Mouse (Mus musculus) retina, adult 2 months (tissue): Measurements from ENCODE around the gene Abcg5.

ENCODE experiments used
- DNase-seq: peaks from one replicate; pipeline ENCODE4 v3.0.0-alpha.2; 2012; ENCODE audit warnings: low read depth, low spot score

Gene Abcg5

GRCm38 (mm10) chr17:84645119-84645518, 37.7 kb downstream of the Abcg5 start:
- no peak for DNase-seq

GRCm38 (mm10) chr17:84644292-84645050, 38.3 kb downstream of the Abcg5 start:
- DNase-seq = no peak

- no peak for DNase-seq
Observed at GRCm38 (mm10) chr17:84642324-84642723, 40.5 kb downstream of the Abcg5 start.

DNA sequence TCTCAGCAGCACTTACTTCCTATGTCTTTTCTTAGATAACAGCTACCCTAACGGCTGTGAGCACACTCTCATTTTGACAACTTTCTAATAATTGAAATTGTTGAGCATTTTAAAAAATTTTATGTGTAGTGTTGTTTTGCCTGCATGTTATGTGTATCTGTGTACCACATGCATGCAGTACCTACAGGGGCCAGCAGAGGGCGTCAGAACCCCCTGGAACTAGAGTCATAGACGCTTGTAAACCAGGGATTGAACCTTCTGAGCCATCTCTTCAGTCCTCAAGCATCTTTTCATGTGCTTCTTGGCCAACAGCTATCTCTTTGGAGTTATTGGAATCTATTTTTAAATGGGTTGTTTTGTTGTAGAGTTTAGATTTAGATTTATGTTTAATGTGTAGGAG, 40.9 kb downstream of the Abcg5 start:
- no peak for DNase-seq

DNA sequence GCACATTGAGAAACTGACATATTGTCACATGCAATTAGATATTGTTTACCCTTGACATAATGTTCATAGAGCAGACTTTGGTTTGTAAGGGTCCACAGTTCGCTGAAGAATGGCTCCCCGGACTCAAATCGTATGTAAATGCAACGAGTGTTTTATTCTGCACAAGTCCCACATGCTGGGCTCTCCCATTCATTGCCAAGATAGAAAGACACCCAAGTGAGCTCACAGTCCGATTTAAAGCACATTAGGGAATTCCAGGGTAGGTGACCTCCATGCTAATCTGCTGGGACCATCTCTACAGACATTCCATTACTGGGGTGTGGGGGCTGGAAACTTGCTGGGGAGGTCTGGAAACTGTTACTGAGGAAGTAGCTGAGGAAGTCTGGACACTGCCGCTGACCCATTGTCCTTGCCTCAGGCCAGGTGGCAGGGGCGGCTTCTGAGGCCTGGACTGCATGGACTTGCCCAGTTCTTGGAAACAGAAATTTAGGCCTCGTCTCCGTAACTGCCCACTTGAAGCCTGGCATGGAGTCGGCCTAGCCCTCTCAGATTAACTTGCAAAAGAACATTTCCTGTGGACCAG, 42.9 kb downstream of the Abcg5 start:
- DNase-seq = no peak

DNA sequence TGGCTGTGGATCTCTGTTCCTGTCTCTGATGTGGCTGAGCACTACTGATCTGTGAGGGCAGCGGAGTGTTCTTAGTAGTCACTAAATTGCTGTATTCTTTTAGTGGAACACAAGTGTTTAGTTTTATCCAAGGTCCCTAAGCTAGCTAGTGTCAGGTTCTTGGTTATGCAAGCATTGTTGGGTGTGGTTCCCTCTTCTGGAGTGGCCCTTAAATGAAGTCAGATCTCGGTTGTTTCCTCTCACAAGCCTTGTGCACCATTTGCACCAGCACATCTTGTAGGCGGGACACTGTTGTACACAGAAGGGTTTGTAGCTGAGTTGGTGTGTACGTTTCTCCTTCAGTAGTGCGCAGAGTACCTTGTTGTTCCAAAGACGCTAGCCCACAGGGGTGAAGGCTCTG, 44.8 kb downstream of the Abcg5 start:
- no peak for DNase-seq

- DNase-seq = no peak
Observed at GRCm38 (mm10) chr17:84636328-84636727, 46.5 kb downstream of the Abcg5 start.

DNA sequence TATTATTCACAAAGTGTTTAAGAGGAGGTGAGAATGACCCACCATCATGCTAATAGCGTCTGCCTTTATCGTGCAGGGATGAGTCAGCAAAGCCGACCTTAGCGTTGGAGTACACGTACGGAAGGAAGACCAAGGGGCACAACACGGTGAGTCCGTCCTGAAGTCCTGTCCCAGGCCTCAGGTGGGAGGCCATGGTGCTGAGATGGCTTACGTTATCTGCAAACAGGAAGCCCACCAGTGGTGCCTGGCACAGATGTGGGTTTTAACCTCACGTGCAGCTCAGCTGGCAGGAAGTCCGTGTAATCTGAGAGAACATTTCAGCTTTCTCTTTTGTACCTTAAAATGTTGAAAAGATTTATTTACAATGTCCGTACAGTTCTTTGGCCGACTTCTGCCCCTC, 49.4 kb downstream of the Abcg5 start:
- DNase-seq = no peak

- DNase-seq = no peak
Observed at GRCm38 (mm10) chr17:84631836-84632235, 51.0 kb downstream of the Abcg5 start.

GRCm38 (mm10) chr17:84628611-84629010, 54.2 kb downstream of the Abcg5 start:
- no peak for DNase-seq

GRCm38 (mm10) chr17:84627721-84628120, 55.1 kb downstream of the Abcg5 start:
- no peak for DNase-seq

- peak; percentile 4 for DNase-seq
Observed at GRCm38 (mm10) chr17:84626857-84627305, 55.9 kb downstream of the Abcg5 start.

DNA sequence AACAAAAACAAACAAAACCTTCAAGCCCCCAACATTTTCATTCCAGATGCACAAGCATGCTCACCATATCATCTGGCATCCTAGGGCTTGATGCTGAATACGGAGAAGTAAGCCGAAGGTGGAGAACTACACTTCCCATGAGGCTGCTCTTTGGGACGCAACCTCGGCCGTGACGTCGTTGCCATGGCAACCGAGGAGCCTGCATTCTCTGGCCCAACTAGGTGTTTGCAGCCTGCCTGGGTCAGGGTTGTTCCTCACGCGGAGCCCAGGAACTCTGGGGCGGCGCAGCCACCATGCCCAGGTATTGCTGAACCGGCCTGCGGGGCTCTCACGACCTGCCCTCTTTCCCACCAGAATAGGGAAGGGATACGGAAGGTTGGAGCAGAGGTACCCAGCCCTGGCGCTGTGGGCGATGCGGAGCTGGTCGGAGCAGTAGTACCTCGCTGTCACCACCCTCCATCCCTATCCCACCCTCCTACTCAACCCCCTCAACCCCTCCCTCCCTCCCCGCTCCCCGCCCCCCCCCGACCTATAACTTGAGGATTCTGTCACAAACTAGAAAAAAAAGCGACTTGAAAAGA, 56.4 kb downstream of the Abcg5 start, which contains the start of gene Dync2li1:
TSS of gene Dync2li1 (plus strand) at position 221 of the 581 bp plus-strand sequence.
- peak; percentile 93 for DNase-seq

DNA sequence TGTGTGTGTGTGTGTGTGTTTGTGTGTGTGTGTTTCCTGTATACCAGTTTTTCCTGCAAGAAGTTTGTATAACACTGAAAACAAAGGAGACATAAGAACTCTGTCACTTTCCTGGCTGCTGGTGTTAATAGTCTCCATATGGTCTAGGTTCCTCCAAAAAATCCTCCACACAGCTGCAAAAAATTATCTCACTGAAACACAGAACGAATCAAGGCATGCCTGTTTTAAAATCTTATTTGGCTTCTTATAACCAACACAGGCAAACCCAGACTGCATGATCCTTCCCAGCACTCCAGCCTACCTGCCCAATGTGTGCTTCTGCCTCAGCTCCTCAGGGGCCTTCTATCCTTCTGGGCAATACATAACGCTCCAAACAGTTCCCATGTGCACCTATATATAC, 59.9 kb downstream of the Abcg5 start:
- DNase-seq = no peak

- no peak for DNase-seq
Observed at GRCm38 (mm10) chr17:84622028-84622427, 60.8 kb downstream of the Abcg5 start.

- no peak for DNase-seq
Observed at GRCm38 (mm10) chr17:84621209-84621608, 61.6 kb downstream of the Abcg5 start.

- DNase-seq = no peak
Observed at GRCm38 (mm10) chr17:84620610-84621009, 62.2 kb downstream of the Abcg5 start.

DNA sequence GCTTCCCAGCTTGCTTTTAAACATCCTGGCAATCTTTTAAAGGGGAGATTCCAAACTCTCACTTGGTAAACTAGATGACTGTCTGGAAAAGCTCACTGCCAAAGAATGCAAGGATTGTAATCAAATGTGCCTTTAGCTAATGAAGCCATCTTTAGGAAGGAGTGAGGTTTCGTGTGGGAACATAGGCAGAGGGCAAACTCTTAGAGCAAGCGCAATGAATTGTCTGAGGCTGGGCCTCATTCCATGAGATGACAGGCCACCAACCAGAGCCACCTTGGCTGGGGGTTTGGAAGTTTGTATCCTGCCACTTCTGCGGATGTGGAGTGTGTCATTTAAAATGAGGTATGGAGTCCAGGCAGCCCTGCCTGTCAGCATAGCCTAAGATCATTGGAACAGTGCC, 62.7 kb downstream of the Abcg5 start:
- no peak for DNase-seq

- no peak for DNase-seq
Observed at GRCm38 (mm10) chr17:84619112-84619511, 63.7 kb downstream of the Abcg5 start.

DNA sequence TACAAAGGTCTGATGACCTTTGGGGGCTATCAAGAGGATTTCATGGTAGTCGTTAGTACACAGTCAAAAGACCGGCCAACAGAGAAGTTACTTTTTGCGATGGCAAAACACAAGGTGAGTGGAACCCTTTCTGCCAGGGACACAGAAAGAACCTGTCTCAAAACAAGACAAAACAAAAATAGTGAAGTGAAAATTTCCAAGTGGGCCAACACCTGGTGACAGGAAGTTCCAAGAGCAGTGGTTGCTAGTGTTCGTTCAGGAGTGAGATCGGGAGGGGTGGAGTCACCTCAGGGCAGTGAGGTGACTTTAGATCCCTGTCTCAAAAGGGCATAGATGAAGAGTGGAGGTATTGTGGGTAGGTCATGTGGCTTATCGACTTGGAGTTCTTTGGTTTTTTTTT, 64.9 kb downstream of the Abcg5 start:
- DNase-seq = no peak

- no peak for DNase-seq
Observed at GRCm38 (mm10) chr17:84616526-84617074, 66.2 kb downstream of the Abcg5 start.

DNA sequence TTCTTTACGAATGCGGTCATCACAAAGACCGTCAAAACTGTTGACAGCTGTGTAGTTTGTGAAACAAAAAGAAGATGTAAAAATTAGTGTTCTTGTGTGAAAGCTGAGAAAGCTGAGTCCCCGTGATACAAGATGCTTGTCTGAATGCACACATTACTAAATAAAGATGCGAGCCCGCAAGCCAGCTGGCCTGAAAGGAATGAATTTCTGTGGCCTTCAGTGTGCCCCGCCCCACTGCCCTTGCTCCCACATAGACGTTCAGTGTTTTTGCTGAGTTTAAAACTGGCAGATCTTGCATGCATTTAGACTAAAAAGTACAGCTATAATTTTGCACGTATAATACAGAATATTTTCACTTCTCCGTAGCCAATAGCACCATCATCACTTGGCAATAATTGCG, 67.0 kb downstream of the Abcg5 start:
- DNase-seq = no peak

GRCm38 (mm10) chr17:84611971-84612370, 70.8 kb downstream of the Abcg5 start:
- DNase-seq = no peak
